21 mouse cellular contexts compared by ENCODE assay signal in genomic region chr13:35989329-35989728, GRCm38 (mm10). TPM values are rescaled to one million over a fixed set of nuclear protein-coding genes. Genes with fewer than 3 reads are reported as not detected.
DNase-seq lines count a peak whose midpoint lies in the region; ATAC-seq and TF ChIP-seq lines count a peak whose summit lies in the region.
"Had no signal": no experiment of that assay in that cellular context is flagged by ENCODE, and none has a peak within 500 bp of the region (broad histone marks: within the 10 kb centered on the region; RNA-seq: fewer than 3 reads in every experiment).

No protein-coding gene starts in this region.

- H3K4me1 ChIP-seq in heart, embryonic 13.5 days, result peaks cover 48% of the 10 kb centered on the region
- H3K4me1 ChIP-seq in forebrain, embryonic 14.5 days (ENCODE audit: control insufficient read depth, insufficient read depth, low read length), result peaks cover 11% of the 10 kb centered on the region; the same call in 1 of the 2 replicates
- H3K4me1 ChIP-seq: embryonic facial prominence, embryonic 13.5 days; liver, embryonic 13.5 days; midbrain, embryonic 15.5 days had no signal

- H3K36me3 ChIP-seq in heart, embryonic 13.5 days, result no peaks in the 10 kb centered on the region
- H3K36me3 ChIP-seq in forebrain, embryonic 14.5 days (ENCODE audit: control insufficient read depth, insufficient read depth, low read length), result no peaks in the 10 kb centered on the region
- H3K36me3 ChIP-seq: embryonic facial prominence, embryonic 13.5 days; liver, embryonic 13.5 days; midbrain, embryonic 15.5 days had no signal

- ATAC-seq in heart, embryonic 13.5 days (ENCODE audit: extremely low read depth, insufficient number of reproducible peaks, low FRiP score, low TSS enrichment), result peak; percentile 49; the same call in 1 of the 2 replicates
- 0 out of 2 replicates have a peak, but pooled peaks have one; percentile 53 for ATAC-seq in forebrain, embryonic 14.5 days
- ATAC-seq: inflammation-experienced regulatory T-cells, adult 6 months; midbrain, embryonic 15.5 days had no signal

- intact Hi-C loops in heart, postnatal 36 days (cut with DNase I), result no loop called here
- intact Hi-C loops in left cerebral cortex, postnatal 4 days (cut with DNase I), result no loop called here
- intact Hi-C loops in left cerebral cortex, adult 2 months (cut with DNase I), result no loop called here

- H3K9me3 ChIP-seq in heart, embryonic 13.5 days, result no peaks in the 10 kb centered on the region
- H3K9me3 ChIP-seq in forebrain, embryonic 14.5 days (replicated peaks; ENCODE audit: control insufficient read depth, low read length), result no peaks in the 10 kb centered on the region
- H3K9me3 ChIP-seq: embryonic facial prominence, embryonic 13.5 days; liver, embryonic 13.5 days; midbrain, embryonic 15.5 days had no signal

- H3K27ac ChIP-seq in heart, embryonic 13.5 days (replicated peaks), result peak overlapping the region; percentile 53; the same call in 1 of the 2 replicates
- H3K27ac ChIP-seq in left cerebral cortex, adult 2 months, result no peak overlapping the region
- no peak overlapping the region for H3K27ac ChIP-seq in forebrain, embryonic 14.5 days (ENCODE audit: low read depth, low read length)
- H3K27ac ChIP-seq: embryonic facial prominence, embryonic 13.5 days; liver, embryonic 13.5 days; midbrain, embryonic 15.5 days had no signal

- DNase-seq in heart, postnatal 36 days, result no peak
- peak; percentile 3 for DNase-seq in left cerebral cortex, postnatal 4 days
- no peak for DNase-seq in left cerebral cortex, adult 2 months (ENCODE audit: extremely low spot score in 1 of 2, low spot score in 2 of 2)
- DNase-seq in brain, embryonic 14.5 days (ENCODE audit: low read depth), result peak; percentile 61
- DNase-seq in forebrain, embryonic 14.5 days (ENCODE audit: low spot score), result peak; percentile 38
- no peak for DNase-seq in gastrocnemius, postnatal 25 days
- DNase-seq: adrenal gland, adult 8-10 months; gastrocnemius, postnatal 36 days; kidney, adult 8-10 months; kidney, postnatal 25 days; liver, embryonic 13.5 days; lung, embryonic 14.5 days; lung, postnatal 36 days; thymus, postnatal 36 days had no signal

- H3K4me3 ChIP-seq in heart, embryonic 13.5 days, result no peak overlapping the region
- H3K4me3 ChIP-seq in left cerebral cortex, adult 2 months, result no peak overlapping the region
- H3K4me3 ChIP-seq in forebrain, embryonic 14.5 days (ENCODE audit: low read depth, low read length), result no peak overlapping the region
- H3K4me3 ChIP-seq: embryonic facial prominence, embryonic 13.5 days; liver, embryonic 13.5 days; midbrain, embryonic 15.5 days had no signal

- no peak for TF ChIP-seq POLR2A in brain, embryonic 14.5 days (IDR thresholded peaks at IDR 0.05; ENCODE audit: borderline replicate concordance, extremely low read depth, insufficient read depth, insufficient read length, poor library complexity, severe bottlenecking)

- H3K27me3 ChIP-seq in heart, embryonic 13.5 days (replicated peaks), result no peaks in the 10 kb centered on the region
- H3K27me3 ChIP-seq in forebrain, embryonic 14.5 days (replicated peaks; ENCODE audit: control insufficient read depth, insufficient read depth, low read length), result no peaks in the 10 kb centered on the region
- H3K27me3 ChIP-seq: embryonic facial prominence, embryonic 13.5 days; liver, embryonic 13.5 days; midbrain, embryonic 15.5 days had no signal

- TF ChIP-seq CTCF in left cerebral cortex, adult 2 months (IDR thresholded peaks at IDR 0.05), result no peak
- TF ChIP-seq CTCF in brain, embryonic 14.5 days (IDR thresholded peaks at IDR 0.05; ENCODE audit: borderline replicate concordance, extremely low read depth, insufficient read depth, insufficient read length), result no peak

- 43% methylated on average over 3 of the region's 3 CpGs for WGBS in heart, embryonic 13.5 days
- 9% methylated on average over 3 of the region's 3 CpGs for WGBS in forebrain, embryonic 14.5 days

- H3K9ac ChIP-seq in heart, embryonic 13.5 days, result no peak overlapping the region
- H3K9ac ChIP-seq in forebrain, embryonic 14.5 days (ENCODE audit: low read length), result no peak overlapping the region
- H3K9ac ChIP-seq: embryonic facial prominence, embryonic 13.5 days; liver, embryonic 13.5 days; lung, embryonic 14.5 days; midbrain, embryonic 15.5 days had no signal

- H3K4me2 ChIP-seq in heart, embryonic 13.5 days, result no peak overlapping the region
- H3K4me2 ChIP-seq in forebrain, embryonic 14.5 days (ENCODE audit: low read length), result no peak overlapping the region
- H3K4me2 ChIP-seq: embryonic facial prominence, embryonic 13.5 days; liver, embryonic 13.5 days; lung, embryonic 14.5 days; midbrain, embryonic 15.5 days had no signal

RNA-seq across cellular contexts. Expression of gene Ppp1r3g, which starts 30.7 kb away (rescaled TPM):
- 4.7 and 6.2 TPM in 2 replicates for polyA plus RNA-seq in heart, embryonic 13.5 days (2015; fragmentation: Nextera tagmentation; extraction: Ambion mirVana)
- under 1 TPM; 0.35 to 0.78 TPM for total RNA-seq in heart, postnatal 36 days (2021)
- 1 to 10 TPM; 1.1 to 1.3 TPM for total RNA-seq in left cerebral cortex, postnatal 4 days (2021)
- 10 to 100 TPM; 17.0 to 19.0 TPM for total RNA-seq in left cerebral cortex, adult 2 months (2021)
- 0.29 and 0.47 TPM in 2 replicates for polyA plus RNA-seq in brain, embryonic 14.5 days (2012; rRNA removed)
- 0.59 and 0.76 TPM in 2 replicates for polyA plus RNA-seq in forebrain, embryonic 14.5 days (2014; fragmentation: Nextera tagmentation; extraction: Ambion mirVana)
- not detected for total RNA-seq in gastrocnemius, postnatal 25 days (2021)
- total RNA-seq: megakaryocyte-erythroid progenitor cell, adult 5-6 weeks had no signal
- polyA plus RNA-seq: C2C12; small intestine, adult 2 months had no signal

Comparison
In these comparisons a context has a peak if more than half of its experiments do, and no peak if none do; other contexts are left out.
1. DNase-seq: peak in left cerebral cortex, postnatal 4 days (single experiment), brain, embryonic 14.5 days (single experiment) and forebrain, embryonic 14.5 days (single experiment); none in heart, postnatal 36 days (0 of 2), left cerebral cortex, adult 2 months (0 of 2) and gastrocnemius, postnatal 25 days (single experiment).
2. RNA of gene Ppp1r3g, which starts 30.7 kb away (total RNA-seq): 17.0 to 19.0 TPM in left cerebral cortex, adult 2 months; 1.1 to 1.3 TPM in left cerebral cortex, postnatal 4 days, 0.35 to 0.78 TPM in heart, postnatal 36 days and not detected in gastrocnemius, postnatal 25 days; every median in the first group is over 4 times any median in the second.